Mouse (Mus musculus) left cerebral cortex, postnatal 4 days (tissue): ENCODE measurements around the gene Ptpn13. TPM values are rescaled to one million over a fixed set of nuclear protein-coding genes. Genes with fewer than 3 reads are reported as not detected.
A peak's percentile ranks its signal among the peaks of the same experiment; 100 is the strongest.

Experiments used
- DNase-seq: peaks from one replicate; pipeline ENCODE4 v3.0.0-alpha.2; 2022
- intact Hi-C: fragments of 180-260 bp; cut with DNase I; formaldehyde crosslinking; loops from one replicate; pipeline ENCODE4 v1.15.1; 2025
- total RNA-seq, 2 experiments: library from RNA; stranded (reverse); gene quantifications; 2 replicates each; pipeline ENCODE4 v1.2.3; 2021

Gene Ptpn13
- total RNA-seq, 2 experiments from 2014 or later = 8.8 to 8.9 TPM

DNA sequence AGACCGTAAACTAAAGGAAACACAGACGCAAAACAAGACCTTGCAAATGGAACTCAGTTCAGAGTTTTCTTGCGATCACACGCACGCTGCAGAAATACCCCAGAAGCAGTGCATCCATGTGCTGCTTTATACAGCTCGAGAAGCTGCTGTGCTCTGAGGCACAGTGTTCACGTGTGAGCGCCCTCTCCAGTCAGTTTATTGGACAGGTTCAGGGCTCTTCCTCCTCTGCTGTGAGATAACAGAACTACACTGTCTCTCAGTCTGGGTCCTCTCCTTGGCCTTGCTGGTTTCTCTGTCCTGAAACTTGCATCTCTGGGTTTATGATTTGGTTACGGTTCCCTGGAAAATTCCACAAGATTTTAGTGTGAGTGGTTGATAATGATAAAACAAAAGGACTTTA, 88.2 kb downstream of the Ptpn13 start:
- intact Hi-C loops = no loop called here
- DNase-seq = no peak

DNA sequence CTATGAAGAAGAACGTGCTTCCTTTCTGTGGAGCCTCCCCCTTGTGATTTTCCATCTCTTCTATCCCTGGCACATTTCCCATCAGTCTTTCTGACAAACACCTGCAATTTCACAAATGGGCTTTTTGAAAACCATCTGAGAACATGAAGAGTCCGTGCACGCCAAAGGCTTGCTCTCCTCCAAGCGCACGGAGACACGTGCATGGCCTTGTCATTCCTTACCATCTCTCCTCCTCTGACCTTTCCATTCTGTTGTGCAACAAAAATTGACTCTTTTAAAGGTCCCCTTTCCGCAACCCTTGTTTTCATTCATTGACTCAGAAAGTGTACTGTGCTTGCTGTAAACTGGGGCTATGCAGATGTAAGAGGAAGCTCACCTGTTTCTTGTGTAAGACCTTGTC, 89.4 kb downstream of the Ptpn13 start:
- intact Hi-C loops = no loop called here
- DNase-seq = no peak

DNA sequence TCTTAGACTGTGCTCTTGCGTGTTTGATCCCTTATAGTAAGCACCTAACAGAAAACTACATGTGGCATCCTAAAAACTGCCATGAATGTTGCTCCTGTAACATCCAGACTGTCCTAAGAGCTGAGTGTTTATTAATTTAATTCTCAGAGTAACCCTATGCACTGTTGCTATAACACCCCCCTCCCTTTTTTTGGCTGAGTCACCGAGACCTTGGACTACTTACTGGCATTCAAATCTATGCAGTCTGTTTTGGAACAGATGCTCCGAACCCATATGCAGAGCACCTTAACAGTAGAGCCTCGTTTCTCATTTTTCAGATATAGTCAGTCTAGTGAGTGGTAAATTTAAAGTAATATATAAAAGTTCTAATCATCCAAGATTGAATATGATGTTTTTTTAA, 90.9 kb downstream of the Ptpn13 start:
- intact Hi-C loops = no loop called here
- no peak for DNase-seq

DNA sequence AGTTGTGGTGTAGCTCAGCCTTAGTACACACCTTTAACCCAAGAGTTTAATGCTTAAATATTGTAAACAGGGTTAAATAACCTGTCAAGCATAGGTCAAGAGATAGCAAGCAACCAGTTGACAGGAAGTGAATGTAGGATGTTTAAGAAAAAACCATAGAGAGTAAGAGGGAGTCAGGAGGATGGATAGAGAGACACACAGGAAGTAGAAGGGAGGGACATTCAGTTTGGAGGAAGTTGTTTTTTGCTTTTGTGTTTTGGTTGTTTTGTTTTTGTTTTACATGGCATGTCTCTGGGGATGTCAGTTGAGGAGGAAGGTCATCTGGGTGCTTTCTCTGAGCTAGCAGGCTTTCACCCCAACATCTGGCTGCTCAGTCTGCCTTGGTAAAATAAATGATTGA, 91.6 kb downstream of the Ptpn13 start:
- intact Hi-C loops = no loop called here
- DNase-seq = no peak

DNA sequence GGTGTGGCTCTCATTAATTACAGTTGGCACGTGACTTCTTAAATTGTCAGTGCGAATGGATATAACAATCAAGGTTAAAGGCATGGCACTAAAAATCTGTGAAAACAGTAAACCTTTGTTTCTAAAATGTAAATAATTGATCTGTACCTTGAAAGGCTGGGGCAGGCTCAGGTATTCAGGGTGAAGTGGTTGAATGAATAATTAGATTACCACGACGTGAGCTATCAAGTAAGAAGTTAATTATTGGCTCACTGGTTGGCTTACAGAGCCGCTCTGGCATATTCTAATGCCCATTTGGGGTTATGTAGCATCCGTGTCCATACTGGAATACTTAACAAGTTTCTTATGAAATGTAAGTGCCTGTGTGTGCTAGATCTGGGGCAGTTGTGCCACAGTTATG, 92.6 kb downstream of the Ptpn13 start:
- DNase-seq = no peak
- intact Hi-C loops = no loop called here

- intact Hi-C loops = no loop called here
- DNase-seq = peak; percentile 65
These were observed 93.9 kb downstream of the Ptpn13 start for GRCm38 (mm10) chr5:103518797-103519468.

GRCm38 (mm10) chr5:103522371-103522770, 97.4 kb downstream of the Ptpn13 start:
- intact Hi-C loops = no loop called here
- DNase-seq = no peak

DNA sequence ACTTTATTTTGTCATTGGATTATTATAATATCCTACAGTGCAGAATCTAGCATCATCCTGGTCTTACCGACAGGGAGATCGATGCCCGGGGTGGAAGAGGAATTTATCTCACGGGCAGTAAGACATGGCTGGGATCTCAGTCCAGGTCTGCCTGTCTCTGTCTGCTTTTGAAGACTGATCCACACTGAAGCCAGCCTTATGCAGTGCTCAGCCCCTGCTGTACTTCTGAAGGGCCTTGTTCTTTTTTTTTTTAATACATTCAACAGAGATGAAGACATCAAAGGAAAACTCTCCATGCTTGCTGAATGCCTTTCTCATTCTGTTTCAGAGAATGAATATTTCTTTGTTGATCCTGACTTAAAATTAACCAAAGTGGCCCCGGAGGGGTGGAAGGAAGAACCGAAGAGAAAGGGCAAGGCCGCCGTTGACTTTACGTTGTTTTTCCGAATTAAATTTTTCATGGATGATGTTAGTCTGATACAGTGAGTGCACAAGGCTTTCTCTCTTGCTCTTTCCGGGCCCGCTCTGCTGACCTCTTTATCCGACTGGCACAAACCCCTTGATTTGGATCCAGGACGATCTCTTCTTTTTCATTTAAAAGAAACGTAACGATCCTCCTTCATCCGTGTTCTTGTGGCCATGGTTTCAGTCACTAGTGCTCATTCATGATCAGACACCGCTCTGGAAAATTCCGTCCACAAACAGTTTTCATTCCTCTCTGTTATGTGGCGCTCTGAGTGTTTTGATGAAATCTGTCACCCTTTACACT, 101.9 kb downstream of the Ptpn13 start:
- intact Hi-C loops = no loop called here
- no peak for DNase-seq

GRCm38 (mm10) chr5:103527437-103527718, 102.4 kb downstream of the Ptpn13 start:
- no peak for DNase-seq
- intact Hi-C loops = no loop called here

- intact Hi-C loops = loop anchor here (10.0 kb wide), 1 partner anchor 175 kb away; no protein-coding TSS in a partner anchor
- DNase-seq = no peak
These were observed 105.2 kb downstream of the Ptpn13 start for GRCm38 (mm10) chr5:103530214-103530613.

- DNase-seq = no peak
- intact Hi-C loops = loop anchor here (10.0 kb wide), 1 partner anchor 178 kb away; no protein-coding TSS in a partner anchor
These were observed 107.9 kb downstream of the Ptpn13 start for GRCm38 (mm10) chr5:103532841-103533390.

DNA sequence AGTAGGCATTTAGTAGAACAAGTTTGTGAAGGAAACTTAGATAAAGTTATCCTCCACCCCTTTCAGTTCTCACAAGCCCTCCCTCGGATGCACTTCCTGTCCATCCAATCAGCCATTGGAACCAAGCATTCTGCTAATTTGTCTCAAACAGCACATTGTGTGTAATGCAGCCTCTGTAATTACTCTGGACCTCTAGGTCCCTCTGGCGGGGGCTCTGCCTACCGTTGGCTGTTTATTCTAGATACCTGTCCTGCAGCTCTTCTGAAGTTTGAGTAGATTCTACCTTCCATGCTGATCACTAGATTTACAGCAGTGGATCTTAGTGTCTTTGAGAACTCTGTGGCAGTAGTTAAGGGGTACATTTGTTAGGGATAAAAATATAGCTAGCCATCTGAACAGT, 109.5 kb downstream of the Ptpn13 start:
- intact Hi-C loops = loop anchor here (10.0 kb wide), 1 partner anchor 180 kb away; no protein-coding TSS in a partner anchor
- no peak for DNase-seq

- intact Hi-C loops = loop anchor here (10.0 kb wide), 1 partner anchor 183 kb away; no protein-coding TSS in a partner anchor
- DNase-seq = no peak
These were observed 112.4 kb downstream of the Ptpn13 start for GRCm38 (mm10) chr5:103537429-103537828.

DNA sequence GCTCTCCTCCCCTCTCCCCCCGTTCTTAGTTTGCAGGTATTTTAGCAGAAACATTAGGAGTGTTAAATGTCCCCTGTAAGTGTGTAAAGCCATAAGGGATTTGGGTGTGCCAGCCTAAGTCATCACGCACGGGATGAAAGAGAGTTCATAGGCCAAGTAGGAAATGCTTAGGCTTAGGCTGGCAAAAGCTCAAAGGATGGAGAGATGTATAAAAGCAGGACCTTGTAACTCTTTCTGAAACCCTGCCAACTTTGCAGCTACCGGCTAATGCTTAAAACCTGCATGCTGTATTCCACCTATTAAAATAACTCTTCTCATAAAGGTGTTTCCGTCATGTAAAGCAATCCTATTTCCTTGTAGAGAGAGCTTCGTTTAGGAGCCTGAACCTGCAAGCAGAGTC, 115.6 kb downstream of the Ptpn13 start:
- intact Hi-C loops = loop anchor here (5.0 kb wide), 1 partner anchor 117 kb away; the partner anchor contains the start of gene 1700016H13Rik
- no peak for DNase-seq

DNA sequence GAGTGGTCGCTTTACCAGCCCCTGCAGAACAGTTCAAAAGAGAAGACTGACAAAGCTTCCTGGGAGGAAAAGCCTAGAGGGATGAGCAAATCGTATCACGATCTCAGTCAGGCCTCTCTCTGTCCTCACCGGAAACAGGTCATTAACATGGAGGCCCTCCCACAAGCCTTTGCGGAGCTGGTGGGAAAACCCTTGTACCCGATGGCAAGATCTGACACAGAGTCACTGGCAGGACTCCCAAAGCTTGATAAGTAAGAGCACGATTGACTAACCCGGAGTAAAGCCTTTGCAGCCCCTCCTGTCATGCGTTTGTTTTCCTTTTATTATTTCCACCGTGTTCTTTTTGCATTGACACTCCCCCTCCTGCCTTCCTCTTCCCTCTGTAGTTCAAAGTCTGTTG, 116.1 kb downstream of the Ptpn13 start:
- DNase-seq = peak; percentile 54
- intact Hi-C loops = loop anchor here (5.0 kb wide), 1 partner anchor 116 kb away; the partner anchor contains the start of gene 1700016H13Rik

DNA sequence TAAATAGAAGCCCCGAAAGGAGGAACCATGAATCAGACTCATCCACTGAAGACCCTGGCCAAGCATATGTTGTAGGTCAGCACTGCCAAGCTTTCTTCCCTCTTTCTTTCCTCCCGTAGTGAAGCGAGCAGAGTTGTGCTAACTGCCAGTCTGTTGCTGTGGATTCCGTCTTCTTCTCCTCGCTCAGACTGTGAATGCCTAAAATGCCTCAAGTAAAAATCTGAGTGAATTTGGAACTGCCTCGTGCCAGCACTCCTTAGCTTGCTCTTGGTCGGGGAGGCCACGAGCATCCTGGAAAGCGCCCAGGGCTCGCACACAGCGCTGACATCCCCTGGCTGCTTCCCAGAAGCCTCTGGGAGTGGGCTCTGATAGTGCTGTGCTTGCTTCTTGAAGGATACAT, 116.5 kb downstream of the Ptpn13 start:
- DNase-seq = peak; percentile 69
- intact Hi-C loops = loop anchor here (5.0 kb wide), 1 partner anchor 116 kb away; the partner anchor contains the start of gene 1700016H13Rik

DNA sequence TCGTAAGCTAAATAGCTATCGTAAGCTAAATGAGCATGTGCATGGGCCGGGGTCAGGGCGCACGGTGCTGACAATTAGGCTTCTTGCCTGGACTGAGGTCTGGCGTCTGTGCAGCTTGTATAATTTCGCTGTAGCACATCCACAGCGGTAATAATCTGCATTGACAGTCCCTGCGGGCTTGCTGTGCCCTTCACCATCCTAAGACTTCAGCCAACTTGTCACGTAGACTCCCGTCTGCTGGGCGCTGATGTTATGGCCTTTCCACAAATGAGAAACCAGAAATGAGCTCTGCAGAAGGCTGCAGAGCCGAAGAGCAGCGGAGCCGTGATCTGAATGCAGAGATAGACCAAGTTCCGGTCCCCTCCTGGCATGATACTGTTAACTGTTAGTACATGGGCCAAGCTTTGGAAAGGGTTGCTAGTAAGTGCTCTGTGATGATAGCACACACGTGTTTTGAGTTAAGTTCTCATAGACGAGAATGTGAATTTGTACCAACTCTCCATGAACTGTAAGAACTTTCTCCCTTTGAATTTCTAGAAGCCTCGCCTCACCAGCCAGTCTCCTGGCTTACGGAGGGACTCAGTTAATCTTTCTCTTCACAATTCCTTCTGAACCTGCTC, 120.5 kb downstream of the Ptpn13 start:
- peak; percentile 51 for DNase-seq
- intact Hi-C loops = no loop called here

DNA sequence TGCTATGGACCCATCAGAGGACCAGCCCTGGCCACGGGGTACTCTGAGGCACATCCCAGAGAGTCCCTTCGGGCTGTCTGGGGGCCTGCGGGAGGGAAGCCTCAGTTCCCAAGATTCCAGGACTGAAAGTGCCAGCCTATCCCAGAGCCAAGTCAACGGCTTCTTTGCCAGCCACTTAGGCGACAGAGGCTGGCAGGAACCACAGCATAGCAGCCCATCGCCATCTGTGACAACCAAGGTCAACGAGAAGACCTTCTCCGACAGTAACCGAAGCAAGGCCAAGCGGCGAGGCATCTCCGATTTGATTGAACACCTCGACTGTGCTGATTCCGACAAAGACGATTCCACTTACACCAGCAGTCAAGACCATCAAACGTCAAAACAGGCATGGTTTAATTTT, 129.8 kb downstream of the Ptpn13 start:
- intact Hi-C loops = no loop called here
- DNase-seq = peak; percentile 28

- no peak for DNase-seq
- intact Hi-C loops = no loop called here
These were observed 135.6 kb downstream of the Ptpn13 start for GRCm38 (mm10) chr5:103560546-103560945.

DNA sequence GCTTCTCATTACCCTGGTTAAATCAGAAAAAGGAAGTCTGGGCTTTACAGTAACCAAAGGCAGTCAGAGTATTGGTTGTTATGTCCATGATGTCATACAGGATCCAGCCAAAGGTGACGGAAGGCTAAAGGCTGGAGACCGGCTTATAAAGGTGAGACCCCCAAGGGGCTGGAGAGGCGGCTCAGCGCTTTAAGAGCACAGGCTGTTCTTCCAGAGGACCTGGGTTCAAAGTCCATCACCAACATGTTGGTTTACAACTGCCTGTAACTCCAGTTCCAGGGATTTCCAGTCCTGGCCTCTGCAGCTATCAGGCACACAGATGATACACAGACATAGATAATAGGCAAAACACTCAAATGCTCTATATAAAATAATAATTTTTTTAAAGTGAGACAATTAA, 143.0 kb downstream of the Ptpn13 start:
- intact Hi-C loops = no loop called here
- no peak for DNase-seq

DNA sequence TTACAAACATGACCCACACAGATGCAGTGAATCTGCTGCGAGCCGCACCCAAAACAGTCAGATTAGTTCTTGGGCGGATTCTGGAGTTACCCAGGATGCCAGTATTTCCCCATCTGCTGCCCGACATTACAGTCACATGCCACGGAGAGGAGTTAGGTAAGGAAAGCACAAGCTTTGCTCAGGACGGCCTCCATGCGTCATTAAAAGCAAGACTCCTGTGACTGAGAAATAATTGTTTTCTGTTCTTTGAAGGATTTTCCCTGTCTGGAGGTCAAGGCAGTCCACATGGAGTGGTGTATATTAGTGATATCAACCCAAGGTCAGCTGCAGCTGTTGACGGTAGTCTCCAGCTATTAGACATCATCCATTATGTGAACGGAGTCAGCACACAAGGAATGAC, 144.5 kb downstream of the Ptpn13 start:
- intact Hi-C loops = no loop called here
- no peak for DNase-seq
